Mouse (Mus musculus): ENCODE results near the gene Echdc1. TPM values are rescaled to one million over a fixed set of nuclear protein-coding genes. Genes with fewer than 3 reads are reported as not detected.

The Echdc1 gene
- polyA plus RNA-seq, 2 experiments = 10.4 to 18.3 TPM

DNA sequence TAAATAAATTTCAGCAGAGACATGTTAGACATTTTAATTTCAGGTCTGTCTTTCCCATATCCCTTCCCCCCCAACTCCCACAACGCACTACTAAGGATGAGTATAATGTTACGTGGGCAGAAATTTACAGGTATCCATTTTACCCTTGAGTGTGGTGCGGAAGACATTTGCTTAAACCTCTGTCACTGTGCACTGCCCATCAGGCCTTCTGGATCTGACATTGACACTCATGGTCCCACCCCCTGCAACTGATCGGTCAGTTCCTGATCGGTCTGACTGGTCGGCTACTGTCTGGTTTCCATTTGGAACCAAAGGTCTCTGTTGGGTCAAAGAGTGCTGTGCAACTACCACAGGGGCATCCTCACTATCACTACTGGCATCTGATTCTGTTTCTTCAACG is 33.7 kb downstream of the Echdc1 start:
- Histone ChIP-seq H3K27ac (no peak overlapping the region), H3K9ac (replicated peaks) (no peak overlapping the region), H3K4me3 (ENCODE audit: insufficient read depth in 1 of 2, low read depth in 2 of 2, low read length in 2 of 2) (no peak overlapping the region), H3K9me3 (ENCODE audit: control insufficient read depth, low read length) (no peaks in the 10 kb centered on the region), H3K4me2 (ENCODE audit: low read depth) (no peak overlapping the region), H3K36me3 (replicated peaks; ENCODE audit: control insufficient read depth, insufficient read depth, low read depth) (peaks cover 18% of the 10 kb centered on the region), H3K4me1 (replicated peaks; ENCODE audit: control insufficient read depth in 2 of 2, insufficient read depth in 2 of 2, low read length in 1 of 2) (0 out of 4 replicates have a peak, but pooled peaks cover 0 to 1% of the 10 kb centered on the region in 2 experiments), H3K27me3 (ENCODE audit: control insufficient read depth, insufficient read depth, low read length) (no peaks in the 10 kb centered on the region)
- ATAC-seq (ENCODE audit: insufficient read depth) (no peak), DNase-seq (ENCODE audit: low read depth in 3 of 3, low spot score in 3 of 3) (no peak)
- WGBS (ENCODE audit: insufficient replicate concordance) = 85% methylated on average over 7 of the region's 7 CpGs
- TF ChIP-seq CTCF (IDR thresholded peaks at IDR 0.05; ENCODE audit: low read depth) = no peak
- TF ChIP-seq EP300 (IDR thresholded peaks at IDR 0.05; ENCODE audit: low read depth) = no peak

DNA sequence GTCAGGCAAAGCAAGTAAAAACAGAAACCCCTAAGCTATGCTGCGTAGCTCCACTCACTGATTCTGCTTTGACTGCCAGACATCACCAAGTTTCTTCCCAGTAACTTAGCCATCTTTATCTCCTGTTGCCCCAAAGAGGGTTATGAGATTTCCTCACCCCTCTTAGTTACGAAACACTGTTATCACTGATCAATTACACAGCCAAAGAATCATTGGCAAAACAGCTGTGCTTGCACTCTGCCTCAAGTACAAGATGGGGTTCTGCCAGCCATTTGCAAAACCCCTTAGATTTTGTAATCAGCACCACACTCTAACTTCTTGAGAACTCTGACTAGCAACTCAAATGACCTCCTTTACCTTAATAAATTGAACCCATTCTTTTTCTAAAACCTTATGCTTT is 38.5 kb downstream of the Echdc1 start:
- Histone ChIP-seq H3K4me3 (ENCODE audit: insufficient read depth in 1 of 2, low read depth in 2 of 2, low read length in 2 of 2) (no peak overlapping the region), H3K9ac (replicated peaks) (no peak overlapping the region), H3K4me1 (replicated peaks; ENCODE audit: control insufficient read depth in 2 of 2, insufficient read depth in 2 of 2, low read length in 1 of 2) (0 out of 4 replicates have a peak, but pooled peaks cover 0 to 1% of the 10 kb centered on the region in 2 experiments), H3K4me2 (ENCODE audit: low read depth) (no peak overlapping the region), H3K9me3 (ENCODE audit: control insufficient read depth, low read length) (no peaks in the 10 kb centered on the region), H3K36me3 (replicated peaks; ENCODE audit: control insufficient read depth, insufficient read depth, low read depth) (peaks cover 9% of the 10 kb centered on the region), H3K27me3 (ENCODE audit: control insufficient read depth, insufficient read depth, low read length) (no peaks in the 10 kb centered on the region), H3K27ac (no peak overlapping the region)
- no peak for ATAC-seq (ENCODE audit: insufficient read depth)
- no peak for DNase-seq (ENCODE audit: low read depth in 3 of 3, low spot score in 3 of 3)
- TF ChIP-seq CTCF (IDR thresholded peaks at IDR 0.05; ENCODE audit: low read depth) = no peak
- no peak for TF ChIP-seq EP300 (IDR thresholded peaks at IDR 0.05; ENCODE audit: low read depth)
- WGBS (ENCODE audit: insufficient replicate concordance) = 75% methylated on average over 2 of the region's 2 CpGs

DNA sequence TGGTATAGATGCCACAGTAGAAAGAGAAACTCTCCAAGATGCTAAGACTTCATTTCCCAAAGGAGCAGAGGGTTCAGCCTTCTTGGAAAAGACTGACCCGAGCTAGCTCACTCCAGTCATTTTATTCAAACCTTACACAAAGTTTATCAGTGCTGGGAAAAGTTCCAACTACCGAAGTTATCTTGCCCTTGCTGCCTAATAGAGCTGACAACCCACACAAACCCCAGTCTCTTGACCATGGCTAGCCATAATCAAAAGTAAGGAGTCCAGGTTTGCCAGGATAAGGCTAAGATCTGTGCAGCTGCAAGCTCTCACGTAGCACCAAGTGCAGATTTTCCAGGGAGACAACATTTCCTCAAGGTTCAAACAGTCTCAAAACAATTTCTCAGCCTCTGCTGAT is 39.6 kb downstream of the Echdc1 start:
- no peak overlapping the region for H3K9ac ChIP-seq (replicated peaks)
- no peak overlapping the region for H3K27ac ChIP-seq
- no peaks in the 10 kb centered on the region for H3K9me3 ChIP-seq (ENCODE audit: control insufficient read depth, low read length)
- WGBS (ENCODE audit: insufficient replicate concordance) = 67% methylated on average over 3 of the region's 3 CpGs
- peaks cover 3% of the 10 kb centered on the region for H3K36me3 ChIP-seq (replicated peaks; ENCODE audit: control insufficient read depth, insufficient read depth, low read depth)
- no peak for DNase-seq (ENCODE audit: low read depth in 3 of 3, low spot score in 3 of 3)
- ATAC-seq (ENCODE audit: insufficient read depth) = no peak
- TF ChIP-seq CTCF (IDR thresholded peaks at IDR 0.05; ENCODE audit: low read depth) = no peak
- no peak for TF ChIP-seq EP300 (IDR thresholded peaks at IDR 0.05; ENCODE audit: low read depth)
- H3K4me1 ChIP-seq (replicated peaks; ENCODE audit: control insufficient read depth in 2 of 2, insufficient read depth in 2 of 2, low read length in 1 of 2) = 0 out of 4 replicates have a peak, but pooled peaks cover 0 to 1% of the 10 kb centered on the region in 2 experiments
- no peak overlapping the region for H3K4me2 ChIP-seq (ENCODE audit: low read depth)
- no peaks in the 10 kb centered on the region for H3K27me3 ChIP-seq (ENCODE audit: control insufficient read depth, insufficient read depth, low read length)
- no peak overlapping the region for H3K4me3 ChIP-seq (ENCODE audit: insufficient read depth in 1 of 2, low read depth in 2 of 2, low read length in 2 of 2)

DNA sequence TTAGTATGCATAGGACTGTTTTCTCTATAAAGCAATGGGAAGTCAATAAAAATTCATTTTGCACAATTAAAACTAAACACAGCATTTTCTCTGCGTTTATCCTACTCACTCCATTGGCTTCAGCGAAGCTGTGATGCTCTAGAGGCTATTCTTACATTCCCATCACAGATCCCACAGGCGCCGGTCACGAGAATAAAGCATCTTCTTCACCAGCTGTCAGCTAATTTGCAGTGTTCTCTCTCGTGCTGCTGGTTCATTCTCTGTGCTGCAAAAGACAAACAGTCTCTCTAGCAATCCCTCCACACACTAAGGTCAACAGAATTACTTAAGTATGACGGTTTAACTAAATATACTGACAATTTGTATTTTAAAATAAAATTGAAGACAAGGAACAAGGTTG is 41.2 kb downstream of the Echdc1 start:
- no peaks in the 10 kb centered on the region for H3K27me3 ChIP-seq (ENCODE audit: control insufficient read depth, insufficient read depth, low read length)
- H3K4me2 ChIP-seq (ENCODE audit: low read depth) = no peak overlapping the region
- TF ChIP-seq CTCF (IDR thresholded peaks at IDR 0.05; ENCODE audit: low read depth) = no peak
- TF ChIP-seq EP300 (IDR thresholded peaks at IDR 0.05; ENCODE audit: low read depth) = no peak
- H3K9ac ChIP-seq (replicated peaks) = no peak overlapping the region
- no peak for ATAC-seq (ENCODE audit: insufficient read depth)
- no peak overlapping the region for H3K4me3 ChIP-seq (ENCODE audit: insufficient read depth in 1 of 2, low read depth in 2 of 2, low read length in 2 of 2)
- WGBS (ENCODE audit: insufficient replicate concordance) = 84% methylated on average over 7 of the region's 7 CpGs
- no peak overlapping the region for H3K27ac ChIP-seq
- H3K9me3 ChIP-seq (ENCODE audit: control insufficient read depth, low read length) = no peaks in the 10 kb centered on the region
- DNase-seq (ENCODE audit: low read depth in 3 of 3, low spot score in 3 of 3) = no peak
- H3K36me3 ChIP-seq (replicated peaks; ENCODE audit: control insufficient read depth, insufficient read depth, low read depth) = peaks cover 2% of the 10 kb centered on the region
- H3K4me1 ChIP-seq (replicated peaks; ENCODE audit: control insufficient read depth in 2 of 2, insufficient read depth in 2 of 2, low read length in 1 of 2) = 0 out of 4 replicates have a peak, but pooled peaks cover 0 to 1% of the 10 kb centered on the region in 2 experiments

DNA sequence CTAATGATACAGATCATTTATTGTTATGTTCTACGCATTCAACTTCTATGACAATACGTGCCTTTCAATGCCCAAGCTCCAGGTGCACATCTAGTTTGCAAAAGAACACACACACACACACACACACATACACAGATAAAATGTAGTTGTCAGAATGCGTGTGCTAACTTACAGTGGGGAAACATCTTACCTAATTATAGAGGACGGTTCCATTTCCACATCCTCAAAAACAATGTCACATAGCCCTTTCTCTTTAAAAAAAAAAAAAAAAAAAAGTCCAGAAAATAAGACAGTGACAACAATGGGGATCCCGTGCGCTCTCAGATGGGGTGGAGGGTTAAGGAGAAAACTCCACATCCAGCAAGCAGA is 48.1 kb downstream of the Echdc1 start:
- H3K36me3 ChIP-seq (replicated peaks; ENCODE audit: control insufficient read depth, insufficient read depth, low read depth) = no peaks in the 10 kb centered on the region; the same call in 1 of the 2 replicates
- H3K27me3 ChIP-seq (ENCODE audit: control insufficient read depth, insufficient read depth, low read length) = no peaks in the 10 kb centered on the region
- no peak for DNase-seq (ENCODE audit: low read depth in 3 of 3, low spot score in 3 of 3)
- H3K4me2 ChIP-seq (ENCODE audit: low read depth) = peak overlapping the region; percentile 88
- ATAC-seq (ENCODE audit: insufficient read depth) = no peak
- H3K9ac ChIP-seq (replicated peaks) = peak overlapping the region; percentile 97
- H3K27ac ChIP-seq = peak overlapping the region; percentile 81
- H3K9me3 ChIP-seq (ENCODE audit: control insufficient read depth, low read length) = no peaks in the 10 kb centered on the region
- WGBS (ENCODE audit: insufficient replicate concordance) = 3% methylated on average over 6 of the region's 6 CpGs
- no peak for TF ChIP-seq EP300 (IDR thresholded peaks at IDR 0.05; ENCODE audit: low read depth)
- no peak for TF ChIP-seq CTCF (IDR thresholded peaks at IDR 0.05; ENCODE audit: low read depth)
- H3K4me3 ChIP-seq (ENCODE audit: insufficient read depth in 1 of 2, low read depth in 2 of 2, low read length in 2 of 2) = peak overlapping the region; percentile 88 to 96
- peaks cover 2 to 3% of the 10 kb centered on the region in 2 experiments; a peak in 2 of 4 replicates for H3K4me1 ChIP-seq (replicated peaks; ENCODE audit: control insufficient read depth in 2 of 2, insufficient read depth in 2 of 2, low read length in 1 of 2)

Data from liver, embryonic 14.5 days (tissue).